Mouse (Mus musculus): ENCODE measurements around the gene Draxin. TPM values are rescaled to one million over a fixed set of nuclear protein-coding genes. Genes with fewer than 3 reads are reported as not detected.

Gene Draxin
- total and polyA plus RNA-seq, 3 experiments: 0.08 to 0.17 TPM; not detected in 1

DNA sequence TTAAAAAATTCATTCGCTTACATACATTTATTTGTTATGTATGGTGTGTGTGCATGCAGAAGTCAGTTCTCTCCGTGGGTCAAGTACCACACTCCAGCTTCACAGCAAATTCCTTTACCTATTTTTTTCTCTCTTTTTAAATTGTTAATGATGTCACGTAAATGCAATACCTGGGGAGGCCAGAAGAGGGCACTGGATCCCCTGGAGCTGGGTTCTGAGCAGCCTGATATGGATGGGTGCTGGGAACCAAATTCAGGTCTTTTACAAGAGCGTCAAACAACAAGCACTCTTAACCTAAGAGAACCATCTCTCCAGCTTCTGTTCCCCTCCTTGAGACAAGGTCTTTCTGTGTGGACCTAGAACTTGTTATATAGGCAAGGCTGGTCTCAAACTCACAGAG lies 13.8 kb downstream of the Draxin start:
- Histone ChIP-seq H3K79me2 (ENCODE audit: control insufficient read depth, insufficient read depth, low read length, poor library complexity) (no peaks in the 10 kb centered on the region), H3K4me1 (ENCODE audit: control insufficient read depth in 1 of 2, insufficient read depth in 2 of 2, low read length in 2 of 2) (peaks cover 0 to 5% of the 10 kb centered on the region in 2 experiments; a peak in 2 of 4 replicates), H3K9ac (ENCODE audit: control insufficient read depth, low read depth, low read length, poor library complexity, severe bottlenecking) (no peak overlapping the region), H3K4me3 (ENCODE audit: control insufficient read depth in 1 of 2, insufficient read depth in 1 of 2, low read depth in 2 of 2, low read length in 2 of 2) (no peak overlapping the region), H3K27ac (ENCODE audit: control insufficient read depth, low read depth, low read length) (no peak overlapping the region), H3K36me3 (ENCODE audit: control insufficient read depth in 1 of 2, insufficient read depth in 2 of 2, low read length in 2 of 2) (no peaks in the 10 kb centered on the region; a peak in 1 of 4 replicates), H3K27me3 (ENCODE audit: control insufficient read depth in 1 of 2, insufficient read depth in 2 of 2, low read length in 2 of 2) (no peaks in the 10 kb centered on the region), H3K9me3 (replicated peaks; ENCODE audit: insufficient read depth, low read length) (no peaks in the 10 kb centered on the region)
- DNase-seq (ENCODE audit: low read depth, low spot score): peak; percentile 67
- no peak for TF ChIP-seq ZC3H11A (IDR thresholded peaks at IDR 0.05; ENCODE audit: low read depth, low read length)
- no peak for TF ChIP-seq CHD1 (IDR thresholded peaks at IDR 0.05; ENCODE audit: low read depth, low read length)
- no peak for TF ChIP-seq RCOR1 (IDR thresholded peaks at IDR 0.05; ENCODE audit: low read depth, low read length)
- TF ChIP-seq POLR2A (IDR thresholded peaks at IDR 0.05; ENCODE audit: control insufficient read depth in 1 of 2, insufficient read depth in 1 of 2, low read depth in 1 of 2, low read length in 2 of 2, poor library complexity in 1 of 2): no peak
- peak; percentile 36 for TF ChIP-seq SMC3 (IDR thresholded peaks at IDR 0.05; ENCODE audit: low read depth, low read length)
- TF ChIP-seq CHD2 (IDR thresholded peaks at IDR 0.05; ENCODE audit: low read length): no peak
- no peak for TF ChIP-seq MXI1 (IDR thresholded peaks at IDR 0.05; ENCODE audit: low read depth, low read length)
- no peak for TF ChIP-seq ZMIZ1 (IDR thresholded peaks at IDR 0.05; ENCODE audit: low read depth, low read length)
- TF ChIP-seq CTCF (IDR thresholded peaks at IDR 0.05 in 2 of 3, conservative IDR thresholded peaks at IDR 0.05 in 1 of 3; ENCODE audit: control insufficient read depth in 1 of 3, insufficient read depth in 1 of 3, low read depth in 2 of 3, low read length in 3 of 3, poor library complexity in 1 of 3, severe bottlenecking in 1 of 3): peak; percentile 56 to 66 (median 63)
- TF ChIP-seq RAD21 (IDR thresholded peaks at IDR 0.05; ENCODE audit: low read depth, low read length): peak; percentile 22
- TF ChIP-seq BHLHE40 (IDR thresholded peaks at IDR 0.05; ENCODE audit: borderline replicate concordance, low read depth, low read length): no peak
- TF ChIP-seq USF1 (IDR thresholded peaks at IDR 0.05; ENCODE audit: low read depth, low read length): no peak
- no peak for TF ChIP-seq SIN3A (IDR thresholded peaks at IDR 0.05; ENCODE audit: low read length)
- TF ChIP-seq ZKSCAN1 (IDR thresholded peaks at IDR 0.05; ENCODE audit: low read depth, low read length): no peak
- TF ChIP-seq MAX (IDR thresholded peaks at IDR 0.05; ENCODE audit: low read length): no peak
- no peak for TF ChIP-seq MYC (IDR thresholded peaks at IDR 0.05; ENCODE audit: low read depth, low read length)
- no peak for TF ChIP-seq GABPA (IDR thresholded peaks at IDR 0.05; ENCODE audit: low read depth, low read length)
- TF ChIP-seq MAZ (IDR thresholded peaks at IDR 0.05; ENCODE audit: low read depth, low read length): no peak
- TF ChIP-seq ELF1 (IDR thresholded peaks at IDR 0.05; ENCODE audit: low read depth, low read length): no peak
- TF ChIP-seq GATA1 (IDR thresholded peaks at IDR 0.05; ENCODE audit: low read depth, low read length): no peak
- no peak for TF ChIP-seq HCFC1 (IDR thresholded peaks at IDR 0.05; ENCODE audit: low read depth, low read length)
- TF ChIP-seq TBP (IDR thresholded peaks at IDR 0.05; ENCODE audit: low read depth, low read length): no peak
- no peak for TF ChIP-seq NELFE (IDR thresholded peaks at IDR 0.05; ENCODE audit: low read depth, low read length)
- TF ChIP-seq POLR2AphosphoS5 (IDR thresholded peaks at IDR 0.05; ENCODE audit: borderline replicate concordance, low read depth, low read length): no peak
